Mouse (Mus musculus) liver, postnatal 0 days (tissue): Measurements from ENCODE around the gene Pcsk6. TPM values are rescaled to one million over a fixed set of nuclear protein-coding genes. Genes with fewer than 3 reads are reported as not detected.

Experiments
- ATAC-seq: fragments of 200-750 bp; cut with Nextera tagmentation; 2 replicates; pipeline ENCODE4 v1.8.0; 2017; ENCODE audit warnings: mild to moderate bottlenecking, moderate library complexity
- DNase-seq: peaks from one replicate; pipeline ENCODE4 v3.0.0-alpha.2; 2016
- H3K27ac ChIP-seq: fragments of 300-500 bp; sonication (generic); 2 replicates; pipeline ENCODE4 v1.5.1; 2014; ENCODE audit warnings: antibody characterized with exemption, moderate library complexity, mild to moderate bottlenecking, low read depth
- H3K27me3 ChIP-seq: fragments of 300-500 bp; sonication (generic); 2 replicates; pipeline ENCODE4 v1.6.1; 2014; ENCODE audit warnings: low read length, control low read depth, mixed read lengths; ENCODE audit not compliant: insufficient read depth
- H3K36me3 ChIP-seq: fragments of 300-500 bp; sonication (generic); replicated peaks from 2 replicates; pipeline ENCODE4 v1.6.1; 2014; ENCODE audit warnings: mild to moderate bottlenecking, control low read depth, low read length, moderate library complexity, mixed read lengths; ENCODE audit not compliant: insufficient read depth
- H3K4me1 ChIP-seq: fragments of 300-500 bp; sonication (generic); 2 replicates; pipeline ENCODE4 v1.6.1; 2014; ENCODE audit warnings: antibody characterized with exemption, mild to moderate bottlenecking, control low read depth; ENCODE audit not compliant: insufficient read depth
- H3K4me2 ChIP-seq: fragments of 300-500 bp; sonication (generic); 2 replicates; pipeline ENCODE4 v1.6.1; 2014; ENCODE audit warnings: low read depth, mild to moderate bottlenecking, low read length, moderate library complexity, mixed read lengths
- H3K4me3 ChIP-seq: fragments of 300-500 bp; sonication (generic); 2 replicates; pipeline ENCODE4 v1.5.1; 2014; ENCODE audit warnings: low read depth, low read length
- H3K9ac ChIP-seq: fragments of 300-500 bp; sonication (generic); replicated peaks from 2 replicates; pipeline ENCODE4 v1.6.1; 2014; ENCODE audit warnings: mild to moderate bottlenecking, moderate library complexity
- H3K9me3 ChIP-seq: fragments of 300-500 bp; sonication (generic); 2 replicates; pipeline ENCODE4 v1.6.1; 2016; ENCODE audit warnings: mild to moderate bottlenecking, control low read depth, low read length, mixed read lengths
- CTCF ChIP-seq: sonication (generic); IDR thresholded peaks from 2 replicates; pipeline ENCODE4 v1.5.1; 2016; ENCODE audit warnings: antibody characterized with exemption, low read depth
- EP300 ChIP-seq: IDR thresholded peaks from 2 replicates; pipeline ENCODE4 v1.6.1; 2016; ENCODE audit warnings: antibody characterized with exemption, low read depth, mild to moderate bottlenecking
- WGBS: fragments of 180-500 bp; shearing (Covaris S2); extraction: QIAGEN DNeasy Blood & Tissue Kit; methylation state at CpG from one replicate; pipeline ENCODE4 v1.1.7; 2014; ENCODE audit not compliant: insufficient replicate concordance; 5-methylcytosine and 5-hydroxymethylcytosine counted together
- polyA plus RNA-seq: library from polyadenylated mRNA; unstranded; fragments of >200 nt; fragmentation: Nextera tagmentation; extraction: Ambion mirVana; gene quantifications from 2 replicates; pipeline ENCODE4 v1.2.1, GENCODE M21; 2015

Pcsk6 gene
- polyA plus RNA-seq, 1 experiment from 2014 or later: 3.6 TPM

DNA sequence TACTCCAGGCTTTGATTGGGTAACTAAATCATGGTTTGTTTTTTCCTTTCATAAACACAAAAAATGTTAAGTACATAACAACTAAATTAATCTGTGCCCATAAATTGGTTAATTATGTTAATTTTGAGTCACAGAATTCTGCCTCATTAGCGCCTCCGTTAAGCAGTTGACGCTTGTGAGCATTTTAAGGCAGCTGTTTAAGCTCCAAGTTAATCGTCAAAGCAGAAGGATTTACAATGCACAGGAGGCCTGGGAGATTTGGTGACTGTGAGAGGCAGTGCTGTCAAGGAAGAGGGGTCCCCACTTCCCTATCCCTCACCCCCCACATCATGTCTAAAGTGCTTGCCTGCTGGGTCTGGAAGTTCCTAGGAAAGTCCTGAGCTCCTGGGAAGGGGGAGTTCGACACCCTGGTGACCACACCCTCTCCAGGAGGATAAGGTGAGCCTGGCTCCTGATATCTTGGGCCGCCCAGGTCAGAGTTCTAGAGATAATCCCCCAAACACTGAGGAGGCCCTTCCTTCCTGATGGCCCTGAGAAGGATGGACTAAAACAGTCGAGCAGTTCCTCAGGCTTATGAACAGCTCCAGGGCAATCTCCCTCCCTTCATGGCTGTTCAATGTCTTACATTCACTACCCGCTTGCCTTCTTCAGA lies 83.9 kb downstream of the Pcsk6 start:
- Histone ChIP-seq H3K4me1 (no peaks in the 10 kb centered on the region), H3K4me2 (no peak overlapping the region), H3K27ac (no peak overlapping the region), H3K9me3 (no peaks in the 10 kb centered on the region), H3K4me3 (no peak overlapping the region), H3K9ac (no peak overlapping the region), H3K27me3 (no peaks in the 10 kb centered on the region), H3K36me3 (no peaks in the 10 kb centered on the region)
- no peak for DNase-seq
- WGBS: 59% methylated on average over 8 of the region's 8 CpGs
- TF ChIP-seq EP300 (no peak), CTCF (no peak)
- ATAC-seq: no peak

DNA sequence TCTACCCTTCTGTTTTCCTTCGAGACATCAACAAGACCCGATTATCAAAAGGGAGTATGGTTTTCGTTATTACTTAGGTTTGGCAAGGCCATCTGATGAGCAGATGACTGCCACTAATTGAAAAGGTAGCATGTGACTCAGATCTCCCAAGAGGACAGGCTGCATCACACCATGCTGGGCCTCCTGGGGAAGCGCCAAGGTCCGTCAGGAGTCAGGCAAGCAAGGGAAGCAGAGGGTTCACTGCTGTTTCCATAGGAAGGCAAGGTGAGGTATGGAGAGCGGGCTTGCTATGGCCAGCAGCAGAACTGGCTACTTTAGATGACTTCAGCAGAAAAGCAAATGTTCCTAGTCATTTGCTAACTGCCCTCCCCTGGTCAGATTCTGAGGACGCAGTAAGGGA lies 84.9 kb downstream of the Pcsk6 start:
- no peaks in the 10 kb centered on the region for H3K36me3 ChIP-seq
- no peak for ATAC-seq
- no peak for DNase-seq

DNA sequence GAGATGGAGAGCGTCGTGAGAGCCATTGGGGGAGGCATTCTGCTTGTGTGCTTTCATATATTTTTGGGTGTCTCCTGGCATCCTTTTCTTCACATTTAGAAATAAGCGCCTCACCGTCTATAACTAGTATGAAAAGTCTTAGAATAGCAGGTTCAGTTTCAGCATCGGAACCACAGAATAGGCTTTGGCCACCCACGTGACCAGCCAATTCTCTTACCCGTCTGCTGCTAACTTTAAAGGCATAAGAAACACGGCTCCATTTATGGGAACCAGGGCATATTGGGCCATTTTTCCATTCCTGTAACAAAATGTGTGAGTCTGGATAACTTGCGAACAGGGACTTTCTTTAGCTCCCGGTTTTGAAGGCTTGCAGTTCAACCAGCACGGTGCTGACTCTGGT lies 87.4 kb downstream of the Pcsk6 start:
- H3K27me3 ChIP-seq: no peaks in the 10 kb centered on the region
- H3K9ac ChIP-seq: no peak overlapping the region
- H3K27ac ChIP-seq: no peak overlapping the region
- DNase-seq (no peak), ATAC-seq (no peak)
- H3K36me3 ChIP-seq: no peaks in the 10 kb centered on the region
- TF ChIP-seq CTCF (no peak), EP300 (no peak)
- H3K4me3 ChIP-seq: no peak overlapping the region
- H3K9me3 ChIP-seq: no peaks in the 10 kb centered on the region
- no peaks in the 10 kb centered on the region for H3K4me1 ChIP-seq
- WGBS: 85% methylated on average over 11 of the region's 11 CpGs
- no peak overlapping the region for H3K4me2 ChIP-seq

More for the DNA sequence above, 84.9 kb downstream of the Pcsk6 start:
- H3K4me3 ChIP-seq: no peak overlapping the region
- H3K9ac ChIP-seq: no peak overlapping the region
- H3K27me3 ChIP-seq: no peaks in the 10 kb centered on the region
- no peak overlapping the region for H3K4me2 ChIP-seq
- no peaks in the 10 kb centered on the region for H3K4me1 ChIP-seq
- TF ChIP-seq EP300 (no peak), CTCF (no peak)
- WGBS: 75% methylated on average over 7 of the region's 7 CpGs
- no peak overlapping the region for H3K27ac ChIP-seq
- no peaks in the 10 kb centered on the region for H3K9me3 ChIP-seq

DNA sequence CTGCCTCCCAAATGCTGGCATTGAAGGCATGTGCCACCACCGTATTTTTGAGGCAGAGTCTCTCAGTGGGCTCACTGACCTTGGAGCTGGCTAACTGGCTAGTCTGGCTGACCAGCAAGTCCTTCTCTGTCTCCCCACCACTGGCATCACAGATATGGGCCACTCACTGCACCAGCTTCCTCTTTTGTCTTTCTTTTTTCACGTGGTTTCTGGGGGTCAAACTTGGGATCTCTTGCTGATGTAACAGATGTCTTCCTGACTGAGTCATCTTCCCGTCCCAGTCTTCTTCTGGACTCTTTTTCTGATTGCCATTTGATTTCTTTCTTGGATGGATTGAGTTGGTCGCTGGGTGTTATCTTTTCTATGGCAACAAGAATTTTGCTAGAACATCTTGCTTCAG lies 93.0 kb downstream of the Pcsk6 start:
- TF ChIP-seq EP300 (no peak), CTCF (no peak)
- no peak overlapping the region for H3K9ac ChIP-seq
- no peaks in the 10 kb centered on the region for H3K27me3 ChIP-seq
- no peak overlapping the region for H3K4me3 ChIP-seq
- ATAC-seq (no peak), DNase-seq (no peak)
- no peak overlapping the region for H3K27ac ChIP-seq
- 46% methylated on average over 4 of the region's 4 CpGs for WGBS
- H3K4me2 ChIP-seq: no peak overlapping the region
- no peaks in the 10 kb centered on the region for H3K9me3 ChIP-seq
- H3K36me3 ChIP-seq: no peaks in the 10 kb centered on the region
- H3K4me1 ChIP-seq: no peaks in the 10 kb centered on the region

GRCm38 (mm10) chr7:65955304-65956220 lies 94.0 kb downstream of the Pcsk6 start:
- Histone ChIP-seq H3K36me3 (no peaks in the 10 kb centered on the region), H3K27ac (no peak overlapping the region), H3K4me2 (no peak overlapping the region), H3K4me1 (no peaks in the 10 kb centered on the region), H3K9me3 (no peaks in the 10 kb centered on the region), H3K9ac (no peak overlapping the region), H3K27me3 (no peaks in the 10 kb centered on the region), H3K4me3 (no peak overlapping the region)
- TF ChIP-seq EP300: no peak
- no peak for TF ChIP-seq CTCF
- no peak for DNase-seq
- ATAC-seq: no peak
- 83% methylated on average over 24 of the region's 24 CpGs for WGBS

GRCm38 (mm10) chr7:65957245-65957644 lies 95.7 kb downstream of the Pcsk6 start:
- peak; percentile 60 for ATAC-seq
- 76% methylated on average over 1 of the region's 1 CpGs for WGBS

More at GRCm38 (mm10) chr7:65957245-65957644, 95.7 kb downstream of the Pcsk6 start:
- Histone ChIP-seq H3K4me3 (no peak overlapping the region), H3K9me3 (no peaks in the 10 kb centered on the region), H3K27me3 (no peaks in the 10 kb centered on the region), H3K9ac (no peak overlapping the region), H3K4me2 (no peak overlapping the region), H3K4me1 (no peaks in the 10 kb centered on the region), H3K36me3 (no peaks in the 10 kb centered on the region), H3K27ac (peak overlapping the region; percentile 81)
- DNase-seq: no peak
- TF ChIP-seq EP300 (peak; percentile 57; the same call in 1 of the 2 replicates), CTCF (no peak)
